Mouse (Mus musculus) adipocyte (in vitro differentiated cells): ENCODE measurements at regions not wholly inside any gene's neighbourhood (a gene's known extent, or its start where the extent isn't known, plus 50 kb on each side); places are given as distances from the start of the nearest gene placed in this dataset.
A peak's percentile ranks its signal among the peaks of the same experiment; 100 is the strongest.

Experiments
- DNase-seq: peaks from one replicate; pipeline ENCODE4 v3.0.0-alpha.2; 2016; ENCODE audit warnings: low spot score

- DNase-seq: peak; percentile 58
Measured at GRCm38 (mm10) chr9:94467846-94468245, 70.0 kb downstream of the 1190002N15Rik start.

- DNase-seq: peak; percentile 92
Measured at GRCm38 (mm10) chr9:94456085-94456531, 81.8 kb downstream of the 1190002N15Rik start.

- DNase-seq: no peak
Measured at GRCm38 (mm10) chr9:94455466-94455865, 82.4 kb downstream of the 1190002N15Rik start.

GRCm38 (mm10) chr9:94449911-94450310 is 88.0 kb downstream of the 1190002N15Rik start:
- no peak for DNase-seq

GRCm38 (mm10) chr9:94446182-94446763 is 91.6 kb downstream of the 1190002N15Rik start:
- no peak for DNase-seq

- no peak for DNase-seq
Measured at GRCm38 (mm10) chr9:94444140-94444789, 93.6 kb downstream of the 1190002N15Rik start.

GRCm38 (mm10) chr9:94441393-94441792 is 96.5 kb downstream of the 1190002N15Rik start:
- DNase-seq: no peak

- no peak for DNase-seq
Measured at GRCm38 (mm10) chr9:94433468-94433867, 104.4 kb downstream of the 1190002N15Rik start.

GRCm38 (mm10) chr9:94432144-94432747 is 105.6 kb downstream of the 1190002N15Rik start:
- no peak for DNase-seq

- DNase-seq: no peak
Measured at GRCm38 (mm10) chr9:94431540-94431939, 106.3 kb downstream of the 1190002N15Rik start.

GRCm38 (mm10) chr9:94430996-94431395 is 106.9 kb downstream of the 1190002N15Rik start:
- DNase-seq: peak; percentile 69

- DNase-seq: no peak
Measured at GRCm38 (mm10) chr9:94426740-94427139, 111.1 kb downstream of the 1190002N15Rik start.

GRCm38 (mm10) chr9:94425804-94426203 is 112.1 kb downstream of the 1190002N15Rik start:
- no peak for DNase-seq

- no peak for DNase-seq
Measured at GRCm38 (mm10) chr9:94424438-94425135, 113.3 kb downstream of the 1190002N15Rik start.

- no peak for DNase-seq
Measured at GRCm38 (mm10) chr9:94410546-94410945, 127.3 kb downstream of the 1190002N15Rik start.

GRCm38 (mm10) chr9:94410042-94410441 is 127.8 kb downstream of the 1190002N15Rik start:
- no peak for DNase-seq

- no peak for DNase-seq
Measured at GRCm38 (mm10) chr9:94408635-94409323, 129.1 kb downstream of the 1190002N15Rik start.

GRCm38 (mm10) chr9:94407671-94408070 is 130.2 kb downstream of the 1190002N15Rik start:
- DNase-seq: no peak

GRCm38 (mm10) chr9:94404551-94404950 is 133.3 kb downstream of the 1190002N15Rik start:
- no peak for DNase-seq

GRCm38 (mm10) chr9:94400596-94400995 is 137.3 kb downstream of the 1190002N15Rik start:
- no peak for DNase-seq

GRCm38 (mm10) chr9:94395215-94395614 is 142.7 kb downstream of the 1190002N15Rik start:
- DNase-seq: no peak

GRCm38 (mm10) chr9:94386190-94386589 is 151.7 kb downstream of the 1190002N15Rik start:
- no peak for DNase-seq
